Mouse (Mus musculus) kidney, adult 2 months (tissue): ENCODE measurements around the gene Rbfox1. TPM values are rescaled to one million over a fixed set of nuclear protein-coding genes. Genes with fewer than 3 reads are reported as not detected.

Experiments
- DNase-seq: peaks from one replicate; pipeline ENCODE4 v3.0.0; 2021
- H3K27ac ChIP-seq: fragments of 200-500 bp; 2 replicates; pipeline ENCODE4 v1.5.1; 2012; ENCODE audit warnings: low read depth, low read length, control low read depth, inconsistent platforms; ENCODE audit not compliant: insufficient read depth
- H3K27me3 ChIP-seq: fragments of 200-500 bp; replicated peaks from 2 replicates; pipeline ENCODE4 v1.6.1; 2012; ENCODE audit warnings: mild to moderate bottlenecking, moderate library complexity, low read length, inconsistent platforms; ENCODE audit not compliant: control insufficient read depth, insufficient read depth
- H3K36me3 ChIP-seq: fragments of 200-500 bp; 2 replicates; pipeline ENCODE4 v1.6.1; 2012; ENCODE audit warnings: mild to moderate bottlenecking, moderate library complexity, low read length, inconsistent platforms; ENCODE audit not compliant: control insufficient read depth, insufficient read depth
- H3K4me1 ChIP-seq: fragments of 200-500 bp; 2 replicates; pipeline ENCODE4 v1.6.1; 2011; ENCODE audit warnings: low read length; ENCODE audit not compliant: control insufficient read depth, insufficient read depth
- H3K4me3 ChIP-seq: fragments of 200-500 bp; 2 replicates; pipeline ENCODE4 v1.5.1; 2011; ENCODE audit warnings: mild to moderate bottlenecking, low read depth, low read length, control low read depth; ENCODE audit not compliant: insufficient read depth
- CTCF ChIP-seq: fragments of 200-500 bp; conservative IDR thresholded peaks from 2 replicates; pipeline ENCODE4 v1.5.1; 2011; ENCODE audit warnings: low read depth, mild to moderate bottlenecking, control low read depth, low read length, moderate library complexity, mixed read lengths; ENCODE audit not compliant: insufficient read depth, insufficient read length
- POLR2A ChIP-seq: fragments of 200-500 bp; IDR thresholded peaks from one replicate; pipeline ENCODE4 v1.6.1; 2011; ENCODE audit warnings: low read depth, low read length, control low read depth
- WGBS: fragments of 180-500 bp; shearing (Covaris S2); methylation state at CpG from one replicate; pipeline ENCODE4 v1.1.7; 2018; 5-methylcytosine and 5-hydroxymethylcytosine counted together
- polyA plus RNA-seq: library from polyadenylated mRNA; depleted of rRNA; stranded (reverse); fragments of >200 nt; gene quantifications from 2 replicates; pipeline ENCODE4 v1.2.3, GENCODE M21; 2012

Gene Rbfox1
- polyA plus RNA-seq, 1 experiment: 4.2 TPM

DNA sequence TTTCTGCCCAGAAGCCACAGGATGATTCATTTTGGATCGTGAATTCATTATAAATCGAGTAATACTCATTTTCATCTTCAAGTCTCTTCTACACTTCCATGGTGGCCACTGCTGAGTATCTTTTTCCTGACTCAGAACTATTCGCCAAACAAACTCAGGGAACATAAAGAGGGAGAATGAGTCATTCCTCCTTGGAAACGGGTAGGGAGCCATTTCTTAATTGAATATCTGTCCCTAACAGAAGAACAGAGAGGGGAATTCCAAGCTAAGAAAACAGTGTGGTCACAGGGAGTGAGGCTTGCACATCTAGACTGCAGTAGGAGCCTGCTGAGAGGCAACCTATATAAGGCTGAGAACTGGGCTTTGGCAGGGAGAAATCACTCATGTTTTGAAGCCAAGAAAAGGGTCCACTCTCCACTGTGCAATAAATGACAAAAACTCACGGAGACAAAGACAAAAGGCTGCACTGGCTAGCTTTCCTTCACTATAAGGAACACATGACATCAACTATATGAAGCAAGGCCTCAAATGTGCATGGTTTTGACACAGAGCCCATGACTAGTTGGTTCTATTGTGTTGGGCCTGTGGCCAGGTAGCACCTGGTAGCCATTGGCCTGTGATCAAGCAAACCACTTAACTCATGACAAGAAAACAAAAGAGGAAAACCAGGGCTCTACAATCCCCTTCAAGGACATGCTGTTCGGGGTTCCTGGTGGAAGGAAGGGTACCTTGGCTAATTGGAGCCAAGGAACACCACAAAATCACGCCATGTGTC is 386.6 kb downstream of the Rbfox1 start:
- WGBS: 74% methylated on average over 7 of the region's 7 CpGs

DNA sequence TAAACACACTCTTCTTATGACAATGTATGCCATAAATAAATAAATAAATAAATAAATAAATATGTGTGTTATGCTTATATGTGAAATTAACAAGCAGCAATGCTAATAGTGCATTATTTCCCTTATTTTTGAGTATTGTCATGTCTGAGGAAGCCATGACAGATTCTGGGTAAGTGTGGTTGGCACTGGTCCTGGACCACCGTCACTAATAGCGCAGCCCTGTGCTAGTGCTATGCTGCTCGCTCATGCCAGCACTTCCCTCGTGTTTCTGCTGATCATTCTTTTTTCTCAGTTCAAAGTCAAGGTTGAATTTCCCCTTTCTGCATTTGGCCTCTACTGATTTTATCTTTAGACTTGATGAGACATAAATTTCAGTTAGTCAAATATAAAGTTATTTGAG is 398.3 kb downstream of the Rbfox1 start:
- H3K27ac ChIP-seq: no peak overlapping the region
- no peak overlapping the region for H3K4me3 ChIP-seq
- H3K27me3 ChIP-seq: no peaks in the 10 kb centered on the region
- no peaks in the 10 kb centered on the region for H3K4me1 ChIP-seq
- 60% methylated on average over 4 of the region's 4 CpGs for WGBS
- no peak for DNase-seq
- TF ChIP-seq POLR2A (no peak), CTCF (no peak)
- H3K36me3 ChIP-seq: no peaks in the 10 kb centered on the region

More for the DNA sequence above, 386.6 kb downstream of the Rbfox1 start:
- Histone ChIP-seq H3K36me3 (no peaks in the 10 kb centered on the region), H3K27ac (no peak overlapping the region), H3K4me3 (no peak overlapping the region), H3K4me1 (no peaks in the 10 kb centered on the region), H3K27me3 (no peaks in the 10 kb centered on the region; the same call in 1 of the 2 replicates)
- no peak for DNase-seq
- TF ChIP-seq CTCF: no peak
- no peak for TF ChIP-seq POLR2A

DNA sequence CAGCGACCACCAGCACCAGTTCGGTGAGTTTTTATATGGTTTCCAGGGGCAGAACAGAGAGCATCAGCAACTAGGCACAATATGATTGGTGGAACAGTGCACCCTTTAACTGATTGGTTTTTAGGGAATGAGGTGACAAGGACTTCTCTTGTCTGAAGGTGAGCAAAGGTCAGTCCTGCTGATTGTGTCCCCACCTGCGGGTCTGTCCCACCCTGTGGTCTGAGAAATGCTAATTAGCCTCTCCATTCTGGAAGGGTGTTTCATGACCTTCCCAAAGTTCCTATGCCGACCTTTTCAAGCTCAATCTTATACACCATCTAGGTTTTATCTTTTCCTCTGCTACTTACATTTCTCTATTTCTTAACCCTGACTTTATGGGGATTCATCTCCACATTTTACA is 399.2 kb downstream of the Rbfox1 start:
- WGBS: 51% methylated on average over 4 of the region's 4 CpGs
- H3K36me3 ChIP-seq: no peaks in the 10 kb centered on the region
- no peak overlapping the region for H3K4me3 ChIP-seq
- no peaks in the 10 kb centered on the region for H3K27me3 ChIP-seq
- TF ChIP-seq POLR2A: no peak
- no peak overlapping the region for H3K27ac ChIP-seq
- no peaks in the 10 kb centered on the region for H3K4me1 ChIP-seq
- no peak for DNase-seq

DNA sequence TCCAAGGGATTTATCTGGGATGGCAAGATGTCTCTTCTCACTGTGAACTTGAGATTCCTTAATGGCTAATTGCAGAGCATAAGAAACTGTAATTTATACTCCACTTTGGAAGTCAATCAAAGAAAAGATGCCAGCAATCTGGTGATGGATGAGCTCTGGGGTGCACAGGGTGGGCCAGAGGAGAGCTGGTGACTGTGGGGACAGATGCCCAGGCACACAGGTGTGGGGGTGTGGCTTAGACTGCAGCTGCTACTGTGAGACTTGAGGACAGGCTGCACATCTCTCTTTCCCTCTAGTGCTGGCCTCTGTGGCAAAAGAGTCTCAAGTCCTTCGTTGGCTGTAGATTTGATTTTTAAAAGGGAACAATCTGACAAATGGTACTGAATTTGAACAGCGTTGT is 402.5 kb downstream of the Rbfox1 start:
- no peak overlapping the region for H3K27ac ChIP-seq
- DNase-seq: no peak
- whole genome bisulfite sequencing: 55% methylated on average over 2 of the region's 2 CpGs
- H3K4me1 ChIP-seq: no peaks in the 10 kb centered on the region
- no peak for TF ChIP-seq POLR2A
- H3K4me3 ChIP-seq: no peak overlapping the region
- no peaks in the 10 kb centered on the region for H3K36me3 ChIP-seq
- H3K27me3 ChIP-seq: no peaks in the 10 kb centered on the region

DNA sequence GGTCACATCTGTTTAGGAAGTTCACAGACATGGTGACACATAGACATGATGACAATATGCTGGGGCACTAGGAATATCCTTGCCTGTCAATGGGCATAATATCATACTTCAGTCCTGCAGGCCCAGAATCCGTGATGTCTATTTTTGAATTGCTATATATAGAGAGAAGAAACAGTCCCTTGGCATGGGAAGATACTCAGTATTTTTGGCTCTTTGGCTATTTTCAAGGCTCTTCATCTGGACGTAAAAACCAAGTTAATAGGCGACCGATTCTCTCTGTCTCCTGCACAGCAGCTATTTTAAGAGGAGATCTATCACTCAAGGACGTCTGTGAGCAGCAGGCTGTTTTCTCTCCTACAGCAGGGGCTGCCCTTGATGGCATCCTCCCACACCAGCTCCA is 415.0 kb downstream of the Rbfox1 start:
- Histone ChIP-seq H3K4me1 (no peaks in the 10 kb centered on the region), H3K4me3 (no peak overlapping the region), H3K27ac (no peak overlapping the region), H3K27me3 (no peaks in the 10 kb centered on the region), H3K36me3 (no peaks in the 10 kb centered on the region)
- 69% methylated on average over 5 of the region's 5 CpGs for WGBS
- DNase-seq: no peak
- TF ChIP-seq POLR2A: no peak
- TF ChIP-seq CTCF: no peak

DNA sequence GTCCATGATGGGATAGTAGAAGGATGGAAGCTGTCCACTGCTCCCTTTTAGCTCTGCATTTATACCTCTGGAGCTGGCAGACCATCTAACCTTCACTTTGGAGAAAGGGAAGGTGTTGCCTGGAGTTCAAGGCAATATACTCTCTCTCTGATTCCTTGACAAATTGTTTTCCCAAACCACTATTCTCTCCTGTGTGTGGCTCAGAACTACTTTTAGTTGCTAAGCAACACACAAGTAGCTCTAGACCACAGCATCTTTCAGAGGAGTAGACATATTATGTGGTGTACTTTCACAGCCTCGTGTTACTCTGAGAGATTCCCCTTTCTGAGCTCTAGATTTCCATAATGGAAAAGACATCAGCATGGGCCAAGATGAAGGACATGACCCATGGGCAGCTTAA is 417.9 kb downstream of the Rbfox1 start:
- H3K4me3 ChIP-seq: no peak overlapping the region
- H3K36me3 ChIP-seq: no peaks in the 10 kb centered on the region
- no peaks in the 10 kb centered on the region for H3K27me3 ChIP-seq
- no peak for TF ChIP-seq CTCF
- no peak for TF ChIP-seq POLR2A
- H3K27ac ChIP-seq: no peak overlapping the region
- DNase-seq: no peak
- 60% methylated on average over 1 of the region's 1 CpGs for WGBS
- H3K4me1 ChIP-seq: no peaks in the 10 kb centered on the region

DNA sequence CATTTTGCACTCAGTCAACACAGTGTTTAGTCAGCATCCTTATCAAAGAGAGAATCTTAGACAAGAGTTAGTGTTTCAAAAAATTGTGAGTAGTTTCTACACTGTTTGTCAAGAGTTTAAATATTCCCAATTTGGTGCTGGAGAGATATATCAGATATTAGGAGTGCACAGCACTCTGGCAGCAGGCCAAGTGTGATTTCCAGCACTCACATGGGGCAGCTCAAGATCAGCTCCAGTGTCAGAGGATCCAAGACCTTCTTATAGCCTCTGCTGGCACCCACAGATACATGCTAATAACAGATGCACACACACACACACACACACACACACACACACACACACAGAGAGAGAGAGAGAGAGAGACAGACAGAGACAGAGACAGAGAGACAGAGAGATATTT is 424.8 kb downstream of the Rbfox1 start:
- no peaks in the 10 kb centered on the region for H3K36me3 ChIP-seq
- no peak overlapping the region for H3K27ac ChIP-seq
- no peak for DNase-seq

More for the DNA sequence above, 424.8 kb downstream of the Rbfox1 start:
- TF ChIP-seq POLR2A: no peak
- H3K4me3 ChIP-seq: no peak overlapping the region
- H3K27me3 ChIP-seq: no peaks in the 10 kb centered on the region
- no peaks in the 10 kb centered on the region for H3K4me1 ChIP-seq
